Mouse (Mus musculus): ENCODE measurements at regions not wholly inside any gene's neighbourhood (a gene's known extent, or its start where the extent isn't known, plus 50 kb on each side); places are given as distances from the start of the nearest gene placed in this dataset.

DNA sequence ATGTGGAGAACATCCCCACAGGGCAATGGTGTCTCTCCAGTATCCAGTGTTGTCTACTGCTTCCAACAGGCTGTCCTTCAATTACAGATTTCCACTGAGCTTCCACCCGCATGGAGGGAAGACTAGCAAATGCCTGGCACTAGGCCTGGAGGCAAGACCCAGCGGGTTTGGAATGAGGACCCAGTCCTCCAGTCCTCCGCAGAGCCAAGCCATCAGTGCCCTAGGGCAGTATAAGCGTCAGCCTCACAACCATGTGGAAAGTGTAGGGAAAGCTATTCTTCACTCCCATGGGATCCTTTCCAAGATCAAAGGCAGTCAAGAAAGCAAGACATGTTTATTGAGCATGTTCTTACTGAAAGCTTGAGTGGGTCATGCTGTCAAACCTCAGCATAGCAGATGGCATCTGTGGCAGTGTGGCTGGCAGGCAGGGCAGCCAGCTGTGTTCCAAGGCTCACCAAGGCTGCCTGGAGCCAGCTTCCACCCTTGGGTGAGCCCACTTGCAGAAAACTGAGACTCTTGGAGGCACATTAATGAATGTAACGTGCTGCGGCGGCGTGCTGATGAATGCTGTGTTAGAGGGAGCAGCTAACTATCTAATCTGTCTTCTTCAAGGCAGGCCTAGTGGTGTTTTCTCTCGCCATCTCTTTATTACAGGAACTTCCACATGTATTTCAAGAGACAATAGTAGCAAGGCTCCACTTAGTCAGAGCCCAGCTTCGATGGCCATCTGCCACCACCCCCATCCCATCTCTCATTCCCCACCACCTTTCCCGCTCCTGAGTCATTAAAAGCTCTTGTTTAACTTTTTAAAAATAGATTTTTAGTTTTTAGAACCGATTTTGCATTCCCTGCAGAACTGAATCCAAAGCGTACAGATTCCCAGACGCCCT is 109.3 kb upstream of the Rybp start:
- peak; percentile 41 to 47 for DNase-seq (ENCODE audit: low spot score in 2 of 2)

DNA sequence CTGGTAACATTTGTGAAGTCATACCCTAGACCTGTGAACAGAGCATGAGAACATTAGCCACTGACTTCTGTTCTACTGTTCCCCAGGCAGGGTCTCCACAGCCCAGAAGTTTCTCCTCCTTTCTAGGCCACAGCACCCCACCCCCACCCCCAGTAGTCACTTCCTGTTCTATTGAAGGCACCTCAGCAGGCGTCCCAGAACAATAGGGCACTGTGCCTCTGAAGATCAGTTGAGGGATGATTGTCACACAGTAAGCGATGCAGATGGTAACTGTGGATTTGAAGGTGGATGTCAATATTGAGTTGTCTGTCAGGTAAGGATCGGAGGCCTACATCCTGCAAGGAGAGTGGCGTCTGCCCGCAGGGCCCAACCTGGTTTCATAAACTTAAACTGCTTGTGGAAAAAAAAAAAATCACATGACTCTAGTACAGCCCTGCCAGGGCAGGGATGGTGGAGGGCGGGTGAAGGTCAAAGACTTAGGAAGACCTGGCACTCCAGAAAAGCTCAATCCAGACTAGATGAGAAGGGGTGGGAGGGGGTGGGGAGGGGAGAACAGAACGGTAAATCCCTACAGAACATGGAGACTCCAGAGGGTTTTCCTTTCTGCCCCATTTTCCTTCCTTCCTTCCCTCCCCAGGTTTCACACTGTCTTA is 103.1 kb upstream of the Rybp start:
- no peak for DNase-seq (ENCODE audit: low spot score in 2 of 2)

DNA sequence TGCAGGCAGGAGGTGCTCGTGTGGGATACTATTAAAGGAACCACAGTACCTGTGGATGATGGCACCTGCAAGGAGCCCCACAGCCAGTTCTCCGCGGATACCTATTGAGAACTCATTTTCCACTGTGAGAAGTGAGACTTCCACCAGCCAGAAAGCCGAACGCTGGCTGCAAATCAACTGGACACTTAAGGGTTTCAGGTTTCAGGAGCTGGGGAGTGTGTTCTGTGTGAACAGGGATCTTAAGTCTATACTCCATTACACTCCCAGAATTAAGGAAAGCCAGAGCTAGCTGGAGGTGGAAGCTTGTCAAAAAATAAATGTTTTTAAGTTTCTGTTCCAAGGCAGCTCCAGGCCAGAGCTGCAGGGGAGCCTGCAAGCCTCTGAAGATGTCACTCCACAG is 99.8 kb upstream of the Rybp start:
- no peak for DNase-seq (ENCODE audit: low spot score in 2 of 2)

DNA sequence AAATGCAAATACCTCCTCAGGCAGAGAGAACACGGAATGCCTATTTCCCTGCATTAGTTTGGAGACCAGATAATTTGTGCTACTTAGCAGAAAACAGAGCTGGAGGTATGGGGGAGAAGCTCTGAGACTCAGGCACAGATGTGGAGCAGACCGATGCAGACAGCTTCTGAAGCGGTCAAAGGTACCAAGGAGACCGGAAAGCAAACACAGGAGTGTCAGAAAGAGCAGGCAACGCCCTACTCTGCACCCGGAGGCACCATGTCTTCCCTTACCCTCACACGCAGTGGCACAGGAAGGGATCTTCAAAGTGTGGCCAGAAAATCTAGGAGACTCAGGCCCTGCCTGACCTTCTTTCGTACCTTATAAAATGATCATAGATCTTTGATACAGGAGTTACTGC is 98.4 kb upstream of the Rybp start:
- DNase-seq (ENCODE audit: low spot score in 2 of 2), result no peak

DNA sequence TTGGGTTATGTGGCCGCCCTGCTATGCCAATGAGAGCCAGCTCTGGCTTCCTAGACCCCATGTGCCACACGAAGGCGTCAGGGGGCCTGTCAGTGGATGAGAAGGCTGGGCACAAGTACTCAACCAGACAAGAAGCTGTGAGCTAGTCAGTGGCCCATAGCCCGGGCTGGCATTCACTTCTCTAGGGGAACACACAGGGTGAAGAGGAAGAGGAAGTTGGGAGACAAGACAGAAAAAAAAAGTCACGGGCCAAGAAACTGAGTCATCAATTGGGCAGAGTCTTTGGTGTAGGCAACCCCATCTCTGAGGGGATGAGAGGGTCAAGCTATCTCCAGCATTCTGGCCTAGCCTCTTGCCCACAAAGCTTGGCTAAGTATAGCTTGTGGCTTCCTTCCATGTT is 93.8 kb upstream of the Rybp start:
- no peak for DNase-seq (ENCODE audit: low spot score in 2 of 2)

DNA sequence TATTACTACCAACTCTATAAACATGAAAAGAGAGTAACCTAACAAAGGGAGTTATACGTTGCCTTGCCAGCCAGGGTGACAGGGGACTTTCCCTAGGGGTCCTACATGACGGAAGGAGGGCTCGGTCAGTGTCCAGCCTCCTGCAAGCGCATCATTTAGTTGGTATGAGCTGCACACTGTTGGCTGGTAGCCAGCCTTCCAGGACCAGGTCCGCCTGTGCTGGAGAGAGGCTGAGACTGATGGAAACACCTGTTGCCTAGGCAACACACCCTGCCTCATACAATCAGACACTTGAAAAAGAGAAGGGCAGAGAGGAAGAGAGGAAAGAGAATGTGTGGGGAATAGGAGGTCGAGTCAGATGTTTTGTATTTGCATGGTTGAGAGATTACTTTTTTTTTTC is 93.3 kb upstream of the Rybp start:
- DNase-seq (ENCODE audit: low spot score in 2 of 2), result no peak

DNA sequence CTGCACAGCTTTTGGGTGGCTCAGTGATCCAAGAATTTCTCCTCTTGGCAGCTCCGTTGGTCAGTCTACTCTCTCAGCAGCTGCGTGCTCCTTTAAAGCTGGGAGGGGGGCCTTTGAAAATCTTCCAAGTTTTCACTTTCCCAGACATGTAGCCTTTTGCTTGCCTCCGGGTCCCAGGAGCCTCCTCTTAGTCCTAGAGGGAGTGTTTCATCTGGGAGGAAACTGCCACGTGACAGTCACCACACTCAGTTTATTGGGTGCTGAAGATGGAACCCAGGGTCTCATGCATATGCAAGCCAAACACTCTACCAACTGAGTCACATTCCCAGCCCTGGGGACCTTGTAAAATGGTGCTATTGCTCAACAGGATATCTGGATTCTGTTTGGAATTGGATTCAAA is 92.5 kb upstream of the Rybp start:
- no peak for DNase-seq (ENCODE audit: low spot score in 2 of 2)

DNA sequence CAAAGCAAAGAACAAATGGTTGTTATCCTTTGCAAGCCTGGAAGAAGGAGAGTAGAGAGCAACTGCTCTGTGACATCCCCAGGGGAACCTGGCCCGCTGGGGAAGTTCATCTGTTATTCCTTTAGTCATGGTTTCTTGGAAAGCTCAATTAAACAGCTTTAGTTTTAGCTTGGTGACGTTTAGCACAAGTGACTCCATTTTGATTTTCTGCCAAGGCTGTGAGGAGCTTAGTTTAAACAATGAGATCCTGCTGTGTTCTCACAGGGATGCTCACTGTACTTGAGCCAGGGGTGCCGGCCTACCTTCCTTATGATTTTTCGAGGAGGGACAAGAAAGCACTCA is 91.2 kb upstream of the Rybp start:
- no peak for DNase-seq (ENCODE audit: low spot score in 2 of 2)

DNA sequence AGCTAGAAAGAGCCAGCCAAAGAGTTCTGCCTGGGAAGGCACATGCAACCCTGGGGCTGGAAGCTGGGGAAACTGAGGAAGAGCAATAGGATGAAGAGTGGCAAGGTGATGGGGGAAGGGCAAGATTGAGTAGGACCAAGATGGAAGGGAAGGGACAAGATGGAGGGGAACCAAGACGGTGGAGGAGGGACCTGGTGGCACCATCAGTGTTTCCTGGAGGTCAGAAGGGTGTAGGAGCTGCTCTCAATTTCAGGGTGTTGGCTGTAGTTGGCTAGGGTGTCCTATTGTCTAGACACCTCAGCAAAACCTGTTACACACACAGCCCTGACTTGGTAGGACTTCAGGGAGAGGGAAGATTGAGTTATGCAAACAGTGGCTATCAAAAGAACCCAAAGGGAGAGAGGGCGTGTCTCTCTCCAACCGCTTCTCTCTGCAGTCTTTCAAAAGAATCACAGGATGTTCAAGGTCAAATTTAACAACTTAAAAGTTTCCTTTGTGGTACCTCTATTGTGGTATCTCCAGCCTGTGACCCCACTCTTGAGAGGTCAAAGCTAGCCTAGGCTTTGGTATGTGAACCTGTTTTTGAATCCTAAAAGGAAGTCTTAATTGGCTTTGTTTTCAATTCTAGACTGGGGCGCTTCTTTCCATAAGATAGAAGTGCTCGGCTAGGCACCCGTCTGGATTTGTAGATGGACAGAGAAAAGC is 90.7 kb upstream of the Rybp start:
- DNase-seq (ENCODE audit: low spot score in 2 of 2), result no peak

DNA sequence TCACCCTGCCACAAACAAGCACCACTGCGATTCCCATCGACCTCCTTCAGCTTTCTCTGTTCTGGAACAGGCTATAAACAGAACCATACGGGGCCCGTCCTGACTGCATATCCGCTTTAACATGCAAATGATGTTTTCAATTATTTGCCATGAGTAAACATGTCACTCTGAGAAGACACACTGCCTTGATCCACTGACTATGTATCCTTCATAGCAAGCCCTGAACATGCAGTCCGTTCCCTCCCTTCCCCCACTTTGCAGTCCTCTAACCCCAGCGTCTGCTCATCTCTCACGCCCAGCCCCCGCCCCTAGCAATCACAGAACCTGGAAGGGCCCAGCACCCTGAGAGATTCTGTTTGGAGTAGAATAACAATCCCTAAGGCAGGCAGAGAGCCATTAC is 89.4 kb upstream of the Rybp start:
- DNase-seq (ENCODE audit: low spot score in 2 of 2), result no peak

DNA sequence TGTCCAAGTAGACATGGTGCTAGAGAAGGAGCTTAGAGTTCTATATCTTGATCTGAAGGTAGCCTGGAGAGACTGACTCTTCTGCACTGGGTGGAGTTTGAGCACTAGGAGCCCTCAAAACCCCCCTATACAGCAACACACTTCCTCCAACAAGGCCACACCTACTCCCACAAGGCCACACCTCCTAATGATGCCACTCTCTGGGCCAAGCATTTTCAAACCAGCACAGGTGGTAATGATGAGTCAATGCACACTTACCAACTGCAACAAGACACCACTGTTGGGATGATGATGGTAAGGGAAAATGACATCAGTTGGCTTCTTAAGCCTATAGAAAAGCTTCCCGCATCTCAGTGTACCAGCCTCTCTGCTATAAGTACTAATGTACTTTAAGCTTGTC is 83.5 kb upstream of the Rybp start:
- DNase-seq (ENCODE audit: low spot score in 2 of 2), result no peak

DNA sequence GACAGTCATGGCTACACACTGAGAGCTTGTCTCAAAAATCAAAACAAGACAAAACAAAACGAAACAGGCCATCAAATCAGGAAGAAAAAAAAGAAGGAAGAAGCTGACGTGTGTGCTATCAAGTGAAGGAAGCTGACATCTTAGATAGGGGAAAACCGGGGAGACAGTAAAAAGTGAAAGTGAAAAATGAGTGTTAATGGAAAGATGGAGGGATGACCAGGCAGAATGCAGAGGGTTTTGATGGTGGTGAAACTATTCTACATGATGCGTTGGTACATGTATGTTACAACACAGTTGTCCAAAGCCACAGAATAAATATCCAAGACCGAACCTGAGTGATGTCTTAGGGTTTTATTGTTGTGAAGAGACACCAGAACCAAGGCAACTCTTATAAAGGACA is 83.1 kb upstream of the Rybp start:
- DNase-seq (ENCODE audit: low spot score in 2 of 2), result no peak

DNA sequence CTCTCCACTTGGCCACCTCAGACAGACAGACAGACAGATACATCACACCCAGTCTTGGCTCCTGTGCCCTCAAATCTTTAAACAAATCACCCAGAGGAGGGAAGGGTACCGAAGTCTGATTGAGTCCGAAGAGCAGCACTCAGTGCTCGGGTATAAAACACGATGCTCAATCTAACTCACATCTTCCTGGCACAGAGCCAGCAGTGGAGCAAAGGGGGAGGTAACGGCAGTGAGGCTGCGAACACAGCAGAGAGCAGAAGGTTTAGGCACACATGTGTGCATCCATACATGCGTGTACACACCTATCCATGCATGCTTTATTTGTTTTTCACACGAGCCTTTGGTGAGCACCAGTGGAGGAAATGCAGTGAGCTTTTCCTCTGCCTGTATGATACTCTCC is 78.9 kb upstream of the Rybp start:
- DNase-seq (ENCODE audit: low spot score in 2 of 2), result no peak

DNA sequence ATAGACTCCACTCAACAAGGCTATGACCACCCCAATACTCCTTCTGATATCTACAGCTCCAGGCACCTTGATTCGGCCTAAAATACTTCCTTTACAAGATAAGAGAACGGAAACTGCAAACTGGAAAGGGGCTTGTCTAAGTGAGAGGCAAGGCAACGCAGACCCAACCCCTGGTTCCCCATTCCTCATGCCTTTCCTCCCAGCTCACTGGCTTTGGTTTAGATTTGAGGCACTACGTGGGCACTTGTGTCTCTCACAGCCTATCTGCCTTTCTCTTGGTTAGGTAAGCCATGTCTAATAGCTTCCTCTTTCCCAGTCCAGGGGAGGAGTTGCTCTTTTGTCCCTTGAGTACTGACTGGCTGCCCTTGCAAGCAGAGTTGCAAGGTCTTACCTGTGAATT is 78.5 kb upstream of the Rybp start:
- no peak for DNase-seq (ENCODE audit: low spot score in 2 of 2)

DNA sequence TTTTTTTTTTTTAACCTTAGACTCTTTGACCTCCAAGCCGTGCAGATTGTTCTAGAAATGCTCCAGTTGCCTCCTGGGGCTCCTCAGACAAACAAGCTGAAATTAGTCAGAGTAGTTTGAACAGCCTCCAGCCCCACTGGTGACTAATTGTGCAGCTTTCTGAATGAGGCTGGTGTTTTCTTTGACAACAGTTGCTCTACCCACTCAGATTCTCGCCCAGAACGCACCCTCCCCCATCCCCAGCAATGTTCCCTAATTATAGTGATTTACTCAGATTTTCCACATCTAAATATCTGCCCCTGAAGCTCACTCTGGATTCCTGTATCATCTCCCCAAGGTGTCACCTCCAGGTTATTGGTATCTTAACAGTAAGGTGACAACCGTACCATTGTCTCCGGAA is 76.4 kb upstream of the Rybp start:
- peak; percentile 53 to 75 for DNase-seq (ENCODE audit: low spot score in 2 of 2)

DNA sequence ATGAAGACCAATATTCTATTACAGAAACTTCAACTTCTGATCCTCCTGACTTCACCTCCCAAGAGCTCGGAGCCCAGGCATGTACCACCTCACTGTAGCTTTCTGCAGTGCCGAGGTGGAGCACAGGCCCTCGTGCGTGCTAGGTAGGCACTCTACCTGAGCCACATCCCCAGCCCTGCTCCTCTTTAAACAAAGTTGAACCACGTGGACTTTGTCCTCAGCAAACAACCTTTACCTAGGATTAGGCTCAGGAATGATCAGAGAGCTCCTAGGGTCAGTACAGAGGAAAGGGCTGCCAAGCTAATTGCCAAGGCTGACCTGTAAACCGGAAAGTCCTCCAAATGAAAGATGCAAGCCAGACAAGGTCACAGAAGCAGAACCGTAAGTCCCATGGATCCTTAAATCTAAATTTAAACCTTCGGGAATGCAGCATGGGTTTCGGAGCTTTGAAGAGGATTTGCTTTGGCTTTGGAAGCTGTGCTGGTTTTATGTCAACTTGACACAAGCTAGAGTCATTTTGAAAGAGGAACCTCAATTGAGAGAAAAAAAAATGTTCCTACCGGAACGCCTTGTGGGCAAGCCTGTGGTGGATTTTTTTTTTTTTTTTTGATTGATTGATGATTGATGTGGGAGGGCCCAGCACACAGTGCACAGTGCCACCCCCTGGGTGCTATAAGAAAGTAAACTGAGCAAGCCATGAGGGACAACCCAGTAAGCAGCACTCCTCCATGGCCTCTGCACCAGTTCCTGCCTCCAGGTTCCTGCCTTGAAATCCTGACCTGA is 69.5 kb upstream of the Rybp start:
- DNase-seq (ENCODE audit: low spot score in 2 of 2), result no peak

DNA sequence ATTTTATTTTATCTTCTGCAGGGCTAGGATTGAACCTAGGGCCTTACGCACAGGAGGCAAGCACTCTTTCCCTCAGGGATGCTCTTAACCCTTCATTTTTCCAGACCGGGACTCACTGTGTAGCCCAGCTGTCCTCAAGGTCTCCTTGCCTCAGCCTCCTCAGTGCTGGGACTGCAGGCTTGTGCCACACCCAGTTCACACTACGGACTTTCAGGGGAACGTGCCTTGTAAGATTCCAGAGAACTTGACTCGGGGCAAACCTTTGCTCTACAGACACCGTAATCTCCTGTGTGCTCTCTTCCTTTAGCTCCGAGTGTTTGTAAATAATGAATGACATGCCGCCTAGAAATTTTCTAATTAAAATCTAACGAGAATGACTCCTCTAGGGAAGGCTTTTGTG is 68.6 kb upstream of the Rybp start:
- no peak for DNase-seq (ENCODE audit: low spot score in 2 of 2)

DNA sequence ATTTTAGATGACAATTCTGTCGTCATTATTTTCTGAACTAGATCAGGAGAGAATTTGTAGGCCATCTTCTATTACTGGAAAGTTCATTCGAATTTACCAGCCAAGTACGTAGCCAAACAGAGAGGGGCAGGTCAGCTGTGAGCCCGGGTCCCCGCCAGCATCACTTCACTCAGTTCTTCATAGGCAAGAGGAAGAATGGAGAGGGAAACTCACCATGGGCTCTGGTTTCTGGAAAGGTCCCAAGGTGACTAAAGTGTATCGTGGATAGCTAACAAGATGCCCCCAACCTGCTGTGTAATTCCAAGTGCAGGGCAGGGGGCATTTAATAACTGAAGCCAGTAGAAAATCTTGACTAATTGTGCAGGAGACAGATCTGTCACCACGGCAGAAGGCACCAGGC is 60.2 kb upstream of the Rybp start:
- DNase-seq (ENCODE audit: low spot score in 2 of 2), result peak in 1 of 2 experiments; percentile 34

DNA sequence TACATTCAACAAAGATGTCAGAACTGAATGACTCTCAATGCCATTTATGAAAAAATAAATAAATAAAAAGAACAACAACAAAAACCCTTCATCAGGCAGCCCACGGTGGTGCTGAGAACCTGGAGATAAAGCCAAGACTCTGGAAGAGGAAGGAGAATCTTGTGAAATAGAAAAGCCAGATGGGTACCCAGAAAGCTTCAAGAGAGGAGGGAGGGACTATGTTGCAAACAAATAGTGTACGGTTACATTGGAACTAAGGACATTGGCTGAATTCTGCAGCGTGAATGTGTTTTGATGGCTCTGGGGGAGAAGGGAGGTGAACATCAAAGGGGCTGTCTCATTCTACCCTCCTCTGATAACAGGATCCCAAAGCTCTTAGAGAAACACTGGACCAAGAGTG is 57.8 kb upstream of the Rybp start:
- DNase-seq (ENCODE audit: low spot score in 2 of 2), result no peak

DNA sequence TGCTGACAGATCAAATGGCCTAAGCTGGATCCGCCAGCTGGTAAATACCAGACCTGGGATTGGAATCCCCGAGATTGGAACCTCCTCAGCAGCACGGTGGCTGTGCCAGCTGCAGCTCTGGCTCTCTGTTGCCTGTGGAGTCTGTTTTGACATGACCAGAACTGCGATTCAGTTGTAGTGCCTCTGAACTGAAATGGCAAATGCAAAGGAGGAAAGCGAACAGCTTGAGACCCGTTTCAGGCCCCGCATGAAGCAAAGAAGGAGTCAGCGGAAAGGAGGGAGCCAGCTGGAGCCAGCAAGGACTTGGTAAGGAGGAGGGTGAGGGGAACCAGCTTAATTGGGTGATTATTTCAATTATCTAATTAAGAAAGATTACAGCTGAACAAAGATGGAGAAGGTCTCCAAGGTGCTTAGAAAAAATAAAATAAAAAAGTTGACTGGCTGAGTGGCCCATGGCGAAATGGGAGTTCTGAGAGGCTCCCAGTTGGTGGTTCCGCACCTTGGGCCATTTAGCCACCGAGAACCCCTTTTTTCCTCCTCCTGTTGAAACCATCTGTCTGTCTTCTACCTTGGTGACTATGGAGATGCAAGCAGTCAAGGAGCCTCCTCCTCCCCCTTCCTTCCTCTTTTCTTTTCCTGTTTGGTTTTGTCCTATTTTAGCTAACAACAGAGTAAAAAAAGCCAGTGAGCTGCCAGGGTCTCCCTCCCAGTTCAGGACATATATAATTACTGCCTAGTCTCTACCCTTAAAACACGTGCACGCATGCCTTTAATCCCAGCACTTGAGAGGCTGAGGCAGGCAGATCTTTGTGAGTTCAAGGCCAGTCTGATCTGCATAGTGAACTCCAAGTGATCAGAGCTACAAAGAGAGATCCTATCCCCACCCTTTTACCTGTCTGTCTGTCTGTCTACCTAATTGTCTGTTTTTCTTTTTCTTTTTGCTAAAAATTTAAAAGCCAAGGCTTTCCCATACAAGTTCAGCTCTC is 54.3 kb upstream of the Rybp start:
- peak in 1 of 2 experiments; percentile 23 for DNase-seq (ENCODE audit: low spot score in 2 of 2)
